Comparison of ENCODE assay signal across 8 mouse cellular contexts in the genomic region with DNA sequence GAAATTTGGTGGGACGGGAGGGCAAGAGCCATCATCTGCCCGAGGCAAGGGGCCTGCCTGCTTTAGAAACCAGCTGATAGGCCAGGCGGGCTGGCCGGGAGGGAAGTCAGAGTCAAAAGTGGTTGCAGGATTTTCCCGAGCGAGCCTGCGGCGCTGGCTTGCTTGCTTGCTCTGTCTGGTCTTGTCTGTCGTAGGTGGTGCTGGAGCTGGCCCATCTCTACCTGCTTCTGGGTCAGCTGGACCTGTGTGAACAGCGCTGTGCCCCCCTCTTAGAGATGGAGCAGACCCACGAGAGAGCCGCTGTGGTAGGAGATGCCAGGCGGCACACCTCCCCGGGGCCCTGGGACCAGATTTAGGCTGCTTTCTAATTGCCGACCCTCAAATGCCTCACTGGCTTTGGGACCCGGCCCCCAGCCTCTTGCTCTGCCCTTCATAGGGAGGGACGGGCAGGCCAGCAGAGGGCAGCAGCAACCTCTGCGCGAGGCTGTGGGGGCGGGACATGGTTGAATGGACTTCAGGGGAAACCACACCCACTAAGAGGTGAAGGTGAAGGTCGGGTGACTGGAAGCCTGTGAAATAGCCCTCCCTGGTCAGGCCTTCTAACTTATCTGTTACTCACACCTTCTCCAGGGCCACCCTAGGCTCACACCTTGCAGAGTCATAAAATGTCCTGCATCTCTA. TPM values are rescaled to one million over a fixed set of nuclear protein-coding genes. Genes with fewer than 3 reads are reported as not detected.
DNase-seq lines count a peak whose midpoint lies in the region; ATAC-seq and TF ChIP-seq lines count a peak whose summit lies in the region.

No protein-coding gene starts in this region.

- peaks cover 15% of the 10 kb centered on the region for H3K4me1 ChIP-seq in lung, embryonic 15.5 days
- H3K4me1 ChIP-seq in small intestine, adult 2 months (ENCODE audit: control insufficient read depth, insufficient read depth, insufficient read length, low read length), result peaks cover 1% of the 10 kb centered on the region; the same call in 1 of the 2 replicates

- no peaks in the 10 kb centered on the region for H3K36me3 ChIP-seq in lung, embryonic 15.5 days
- H3K36me3 ChIP-seq in small intestine, adult 2 months (ENCODE audit: control insufficient read depth, insufficient read depth, low read length), result no peaks in the 10 kb centered on the region

- no peak overlapping the region for H3K9ac ChIP-seq in lung, embryonic 15.5 days

- H3K4me3 ChIP-seq in lung, embryonic 15.5 days, result no peak overlapping the region
- no peak overlapping the region for H3K4me3 ChIP-seq in small intestine, adult 2 months (ENCODE audit: low read depth, low read length)

- no peak overlapping the region for H3K27ac ChIP-seq in lung, embryonic 15.5 days
- no peak overlapping the region for H3K27ac ChIP-seq in small intestine, adult 2 months (ENCODE audit: insufficient read depth, low read depth, low read length)

- no peaks in the 10 kb centered on the region for H3K9me3 ChIP-seq in lung, embryonic 15.5 days

- H3K27me3 ChIP-seq in lung, embryonic 15.5 days, result no peaks in the 10 kb centered on the region
- no peaks in the 10 kb centered on the region for H3K27me3 ChIP-seq in small intestine, adult 2 months (ENCODE audit: control insufficient read depth, insufficient read depth, low read length)

- peak overlapping the region; percentile 30 for H3K4me2 ChIP-seq in lung, embryonic 15.5 days

- peak; percentile 73 for TF ChIP-seq CTCF in small intestine, adult 2 months (IDR thresholded peaks at IDR 0.05; ENCODE audit: extremely low read depth, insufficient read length, insufficient replicate concordance, low read depth, low read length)

- peak; percentile 63 for DNase-seq in ovary, postnatal 14 days (ENCODE audit: low spot score)
- no peak for DNase-seq in ovary, postnatal 10 days (ENCODE audit: low spot score)
- peak; percentile 56 to 68 for DNase-seq in cerebellum, postnatal 36 days
- DNase-seq in heart, adult 18-20 months, result peak; percentile 83 to 84
- peak; percentile 70 for DNase-seq in kidney, adult 11 months
- no peak for DNase-seq in left cerebral cortex, adult 11 months (ENCODE audit: low spot score)

- ATAC-seq in lung, embryonic 15.5 days (ENCODE audit: borderline replicate concordance, extremely low read depth, low FRiP score, low TSS enrichment), result peak; percentile 69; the same call in 1 of the 2 replicates

- no peak for TF ChIP-seq POLR2A in small intestine, adult 2 months (IDR thresholded peaks at IDR 0.05; ENCODE audit: low read depth, low read length)

- WGBS in lung, embryonic 15.5 days, result 20% methylated on average over 21 of the region's 21 CpGs
- WGBS in small intestine, adult 2 months, result 28% methylated on average over 21 of the region's 21 CpGs

RNA-seq across cellular contexts. Expression of a gene that starts 21.3 kb away (rescaled TPM):
- 10 to 100 TPM; 16.7 to 20.7 TPM for total RNA-seq in heart, adult 18-20 months (2021)
- 8.2 and 8.7 TPM in 2 replicates for polyA plus RNA-seq in lung, embryonic 15.5 days (2015; fragmentation: Nextera tagmentation; extraction: Ambion mirVana)
- 18.2 and 28.3 TPM in 2 replicates for polyA plus RNA-seq in small intestine, adult 2 months (2012; rRNA removed)

RNA-seq across cellular contexts. Expression of a gene that starts 25.7 kb away (rescaled TPM):
- under 1 TPM in 1 of 2 experiments, not detected in 1; 0.21 TPM for total RNA-seq in heart, adult 18-20 months (2021)
- 0.67 and 1.1 TPM in 2 replicates for polyA plus RNA-seq in lung, embryonic 15.5 days (2015; fragmentation: Nextera tagmentation; extraction: Ambion mirVana)
- not detected in 2 replicates for polyA plus RNA-seq in small intestine, adult 2 months (2012; rRNA removed)

RNA-seq across cellular contexts. Expression of a gene that starts 25.8 kb away (rescaled TPM):
- 10 to 100 TPM; 31.8 to 35.8 TPM for total RNA-seq in heart, adult 18-20 months (2021)
- polyA plus RNA-seq in lung, embryonic 15.5 days (2015; fragmentation: Nextera tagmentation; extraction: Ambion mirVana), result 31.1 and 35.6 TPM in 2 replicates
- 9.7 and 11.7 TPM in 2 replicates for polyA plus RNA-seq in small intestine, adult 2 months (2012; rRNA removed)

Comparison
In these comparisons a context has a peak if more than half of its experiments do, and no peak if none do; other contexts are left out.
1. DNase-seq: peak in ovary, postnatal 14 days (single experiment), cerebellum, postnatal 36 days (2 of 2), heart, adult 18-20 months (2 of 2) and kidney, adult 11 months (single experiment); none in ovary, postnatal 10 days (single experiment) and left cerebral cortex, adult 11 months (single experiment).